ENCODE assay signal across 8 mouse cellular contexts in the genomic region with DNA sequence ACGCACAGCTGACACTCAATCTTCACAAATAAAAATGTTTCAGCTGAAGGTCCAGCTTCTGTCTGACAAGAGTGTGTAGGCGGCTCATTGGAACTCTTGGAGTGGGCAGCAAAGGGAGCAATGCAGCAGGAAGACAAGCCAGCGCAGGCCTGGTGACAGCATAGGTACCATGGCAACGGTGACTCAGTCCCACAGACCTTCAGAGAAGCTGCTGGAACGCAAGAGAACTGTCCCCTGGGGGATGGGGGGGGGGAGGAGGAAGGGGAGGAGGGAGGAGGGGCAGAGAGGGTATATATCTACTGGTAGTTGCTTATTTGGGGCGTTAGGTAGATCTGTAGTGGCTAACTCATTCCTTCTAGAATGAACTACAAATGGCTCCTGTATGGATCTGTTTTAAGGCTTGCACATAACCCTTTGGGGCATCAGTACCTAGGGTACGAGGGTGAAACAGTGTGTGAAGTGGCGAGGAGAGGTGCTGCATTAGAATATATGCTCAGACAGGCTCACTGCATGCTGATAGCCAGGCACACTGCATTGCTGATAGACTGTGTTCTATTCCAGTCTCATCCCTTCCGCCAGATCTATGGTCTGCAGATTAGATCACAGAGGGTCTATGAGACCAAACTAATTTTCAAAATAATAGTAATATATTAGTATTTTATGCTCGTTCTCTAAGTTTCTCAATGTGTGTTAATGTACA. TPM values are rescaled to one million over a fixed set of nuclear protein-coding genes. Genes with fewer than 3 reads are reported as not detected.
DNase-seq lines count a peak whose midpoint lies in the region; ATAC-seq lines count a peak whose summit lies in the region.

No protein-coding gene starts in this region.

- no peak overlapping the region for H3K27ac ChIP-seq in forebrain, embryonic 14.5 days (ENCODE audit: low read depth, low read length)

- no peak overlapping the region for H3K4me2 ChIP-seq in forebrain, embryonic 14.5 days (ENCODE audit: low read length)

- no peak overlapping the region for H3K4me3 ChIP-seq in forebrain, embryonic 14.5 days (ENCODE audit: low read depth, low read length)

- H3K9me3 ChIP-seq in forebrain, embryonic 14.5 days (replicated peaks; ENCODE audit: control insufficient read depth, low read length), result no peaks in the 10 kb centered on the region

- H3K36me3 ChIP-seq in forebrain, embryonic 14.5 days (ENCODE audit: control insufficient read depth, insufficient read depth, low read length), result 0 out of 2 replicates have a peak, but pooled peaks cover 11% of the 10 kb centered on the region

- DNase-seq in kidney, postnatal 10 days, result peak; percentile 61
- DNase-seq in kidney, adult 8-10 months, result no peak
- peak; percentile 87 for DNase-seq in adrenal gland, postnatal 10 days
- DNase-seq in forebrain, embryonic 14.5 days (ENCODE audit: low spot score), result peak; percentile 54
- DNase-seq in heart, postnatal 36 days, result peak; percentile 22 to 43
- DNase-seq in left cerebral cortex, postnatal 25 days (ENCODE audit: low spot score in 2 of 2), result peak; percentile 85 to 97
- DNase-seq in retina, embryonic 14.5 days (ENCODE audit: low spot score), result peak; percentile 43
- no peak for DNase-seq in thymus, postnatal 10 days (ENCODE audit: low spot score in 2 of 2)

- WGBS in forebrain, embryonic 14.5 days, result 52% methylated on average over 10 of the region's 10 CpGs

- no peak overlapping the region for H3K9ac ChIP-seq in forebrain, embryonic 14.5 days (ENCODE audit: low read length)

- no peaks in the 10 kb centered on the region for H3K27me3 ChIP-seq in forebrain, embryonic 14.5 days (replicated peaks; ENCODE audit: control insufficient read depth, insufficient read depth, low read length)

- intact Hi-C loops in heart, postnatal 36 days (cut with DNase I), result no loop called here
- intact Hi-C loops in left cerebral cortex, postnatal 25 days (cut with DNase I), result no loop called here

- H3K4me1 ChIP-seq in forebrain, embryonic 14.5 days (ENCODE audit: control insufficient read depth, insufficient read depth, low read length), result no peaks in the 10 kb centered on the region

- ATAC-seq in forebrain, embryonic 14.5 days, result peak; percentile 44; the same call in 1 of the 2 replicates

RNA-seq across cellular contexts. Expression of a gene that starts 8.1 kb away (rescaled TPM):
- total RNA-seq in adrenal gland, postnatal 10 days (2021), result 100 to 1,000 TPM in 1 of 2 experiments, 10 to 100 TPM in 1; 94.4 to 116 TPM
- polyA plus RNA-seq in forebrain, embryonic 14.5 days (2014; fragmentation: Nextera tagmentation; extraction: Ambion mirVana), result 815 and 924 TPM in 2 replicates
- 10 to 100 TPM; 75.4 to 82.1 TPM for total RNA-seq in heart, postnatal 36 days (2021)
- 100 to 1,000 TPM; 933 to 947 TPM for total RNA-seq in left cerebral cortex, postnatal 25 days (2021)

RNA-seq across cellular contexts. Expression of a gene that starts 9.3 kb away (rescaled TPM):
- total RNA-seq in adrenal gland, postnatal 10 days (2021), result 10 to 100 TPM; 63.3 to 66.8 TPM
- polyA plus RNA-seq in forebrain, embryonic 14.5 days (2014; fragmentation: Nextera tagmentation; extraction: Ambion mirVana), result 94.1 and 133 TPM in 2 replicates
- 100 to 1,000 TPM in 1 of 2 experiments, 10 to 100 TPM in 1; 99.1 to 103 TPM for total RNA-seq in heart, postnatal 36 days (2021)
- total RNA-seq in left cerebral cortex, postnatal 25 days (2021), result 10 to 100 TPM; 36.6 to 42.6 TPM

RNA-seq across cellular contexts. Expression of a gene that starts 34.1 kb away (rescaled TPM):
- 1 to 10 TPM; 3.8 to 4.0 TPM for total RNA-seq in adrenal gland, postnatal 10 days (2021)
- 0.74 and 0.99 TPM in 2 replicates for polyA plus RNA-seq in forebrain, embryonic 14.5 days (2014; fragmentation: Nextera tagmentation; extraction: Ambion mirVana)
- 1 to 10 TPM; 3.7 to 5.1 TPM for total RNA-seq in heart, postnatal 36 days (2021)
- not detected for total RNA-seq in left cerebral cortex, postnatal 25 days (2021)

RNA-seq across cellular contexts. Expression of a gene that starts 49.0 kb away (rescaled TPM):
- total RNA-seq in adrenal gland, postnatal 10 days (2021), result 10 to 100 TPM; 11.9 to 13.5 TPM
- polyA plus RNA-seq in forebrain, embryonic 14.5 days (2014; fragmentation: Nextera tagmentation; extraction: Ambion mirVana), result 3.9 and 4.0 TPM in 2 replicates
- 1 to 10 TPM; 4.8 to 6.7 TPM for total RNA-seq in heart, postnatal 36 days (2021)
- 10 to 100 TPM; 15.7 to 16.1 TPM for total RNA-seq in left cerebral cortex, postnatal 25 days (2021)

Comparison
In these comparisons a context has a peak if more than half of its experiments do, and no peak if none do; other contexts are left out.
1. DNase-seq: peak in kidney, postnatal 10 days (single experiment), adrenal gland, postnatal 10 days (single experiment), forebrain, embryonic 14.5 days (single experiment), heart, postnatal 36 days (2 of 2), left cerebral cortex, postnatal 25 days (2 of 2) and retina, embryonic 14.5 days (single experiment); none in kidney, adult 8-10 months (0 of 2) and thymus, postnatal 10 days (0 of 2).
2. RNA of a gene that starts 8.1 kb away (total RNA-seq): 933 to 947 TPM in left cerebral cortex, postnatal 25 days; 94.4 to 116 TPM in adrenal gland, postnatal 10 days and 75.4 to 82.1 TPM in heart, postnatal 36 days; every median in the first group is over 4 times any median in the second.
3. RNA of a gene that starts 34.1 kb away (total RNA-seq): 3.7 to 5.1 TPM in heart, postnatal 36 days and 3.8 to 4.0 TPM in adrenal gland, postnatal 10 days; not detected in left cerebral cortex, postnatal 25 days; every median in the first group is over 4 times any median in the second.